Mouse (Mus musculus): ENCODE measurements at regions not wholly inside any gene's neighbourhood (a gene's known extent, or its start where the extent isn't known, plus 50 kb on each side); places are given as distances from the start of the nearest gene placed in this dataset.

GRCm38 (mm10) chr3:50888571-50889210 is 335.6 kb upstream of the Noct start:
- DNase-seq = no peak

GRCm38 (mm10) chr3:50890537-50890936 is 333.7 kb upstream of the Noct start:
- DNase-seq = no peak

DNA sequence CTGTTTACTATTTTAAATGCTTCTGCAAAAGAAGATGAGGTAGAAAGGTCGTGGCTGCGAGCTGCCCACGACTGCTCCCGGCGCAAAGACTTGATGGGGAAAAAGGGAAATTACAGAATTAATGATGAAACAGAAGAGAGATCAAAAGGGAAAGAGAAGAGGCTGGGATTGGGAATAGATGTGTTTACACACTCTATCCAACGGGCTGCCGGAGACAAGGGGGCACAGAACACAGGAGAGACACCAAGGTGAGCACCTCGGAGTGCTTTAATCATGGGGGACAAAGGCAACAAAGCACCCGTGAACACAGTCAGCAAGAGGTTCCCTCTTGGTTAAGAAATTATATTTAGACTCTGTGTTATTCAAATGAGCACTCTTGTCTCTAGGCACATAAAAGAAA is 326.1 kb upstream of the Noct start:
- no peak for DNase-seq

- DNase-seq = no peak
These were observed 324.4 kb upstream of the Noct start for GRCm38 (mm10) chr3:50899830-50900350.

- DNase-seq = no peak
These were observed 323.7 kb upstream of the Noct start for GRCm38 (mm10) chr3:50900566-50900965.

GRCm38 (mm10) chr3:50901321-50901720 is 322.9 kb upstream of the Noct start:
- DNase-seq = no peak

GRCm38 (mm10) chr3:50902933-50903332 is 321.3 kb upstream of the Noct start:
- no peak for DNase-seq

DNA sequence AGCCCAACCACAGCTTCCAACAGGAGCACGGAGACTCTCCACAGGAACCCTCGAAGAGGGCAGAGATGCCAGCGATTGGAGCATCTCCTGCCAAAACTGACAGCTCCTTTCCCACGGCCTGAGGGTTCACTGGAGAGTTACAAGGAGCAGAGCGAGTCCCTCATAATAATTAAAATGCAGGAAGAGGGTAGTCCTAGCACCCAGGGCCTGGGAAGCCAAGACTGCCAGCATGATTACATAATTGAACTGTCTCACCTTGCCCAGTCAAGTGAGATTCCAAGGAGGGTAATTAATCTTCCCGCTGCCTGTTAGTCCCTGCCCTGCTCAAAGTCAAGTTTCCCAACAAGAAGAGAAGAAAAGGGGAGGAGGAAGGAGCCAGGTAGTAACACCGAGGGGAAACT is 319.5 kb upstream of the Noct start:
- DNase-seq = no peak

GRCm38 (mm10) chr3:50905274-50905992 is 318.8 kb upstream of the Noct start:
- DNase-seq = peak; percentile 15

GRCm38 (mm10) chr3:50905993-50906831 is 318.0 kb upstream of the Noct start:
- peak; percentile 78 for DNase-seq

DNA sequence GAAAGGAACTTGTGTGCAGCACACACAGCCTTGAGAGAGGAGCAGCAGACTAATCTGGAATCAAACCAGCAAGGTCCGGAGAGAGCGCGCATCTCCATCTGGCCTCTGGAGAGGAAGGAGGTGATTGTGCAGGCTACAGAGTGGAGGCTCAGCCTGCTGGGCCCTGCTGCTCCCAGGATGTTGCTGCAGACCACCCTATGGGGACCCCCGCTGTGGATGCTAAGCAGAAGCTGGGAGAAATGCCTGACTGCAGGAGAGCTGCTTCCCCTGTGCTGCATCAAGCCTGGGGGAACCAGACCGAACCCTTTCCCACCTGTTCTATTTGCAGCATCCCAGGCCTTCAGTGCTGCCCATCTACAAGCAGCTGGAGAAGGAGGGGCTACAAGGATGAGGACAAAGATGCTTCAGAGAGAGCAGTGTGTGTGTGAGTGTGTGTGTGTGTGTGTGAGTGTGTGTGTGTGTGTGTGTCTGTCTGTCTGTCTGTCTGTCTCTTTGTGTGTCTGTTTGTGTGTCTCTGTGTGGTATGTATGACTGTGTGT is 311.2 kb upstream of the Noct start:
- no peak for DNase-seq

DNA sequence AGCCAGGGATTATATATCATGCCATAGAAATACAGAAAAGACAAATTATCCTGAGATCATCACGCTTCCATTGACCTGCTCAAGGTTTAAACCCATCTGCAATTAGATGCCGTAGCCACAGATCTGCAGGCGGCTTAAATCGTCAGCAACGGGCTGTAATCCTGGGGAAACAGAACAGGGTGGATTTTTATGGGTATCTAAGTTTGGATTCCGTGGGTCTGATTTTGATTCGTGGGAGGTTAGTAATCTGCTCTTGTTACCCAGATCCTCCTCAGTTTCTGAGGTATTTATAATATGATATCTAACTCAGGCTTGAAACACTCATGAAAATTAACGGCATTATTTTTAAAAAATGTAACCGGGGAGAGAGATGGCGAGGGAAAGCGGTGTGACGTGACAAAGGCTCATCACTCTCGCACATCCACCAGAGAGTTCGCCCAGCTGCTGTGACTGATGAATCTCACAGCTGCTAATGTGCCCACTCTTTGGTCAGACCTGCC is 309.3 kb upstream of the Noct start:
- no peak for DNase-seq

- no peak for DNase-seq
These were observed 307.9 kb upstream of the Noct start for GRCm38 (mm10) chr3:50916305-50916854.

GRCm38 (mm10) chr3:50922347-50922746 is 301.9 kb upstream of the Noct start:
- DNase-seq = no peak

DNA sequence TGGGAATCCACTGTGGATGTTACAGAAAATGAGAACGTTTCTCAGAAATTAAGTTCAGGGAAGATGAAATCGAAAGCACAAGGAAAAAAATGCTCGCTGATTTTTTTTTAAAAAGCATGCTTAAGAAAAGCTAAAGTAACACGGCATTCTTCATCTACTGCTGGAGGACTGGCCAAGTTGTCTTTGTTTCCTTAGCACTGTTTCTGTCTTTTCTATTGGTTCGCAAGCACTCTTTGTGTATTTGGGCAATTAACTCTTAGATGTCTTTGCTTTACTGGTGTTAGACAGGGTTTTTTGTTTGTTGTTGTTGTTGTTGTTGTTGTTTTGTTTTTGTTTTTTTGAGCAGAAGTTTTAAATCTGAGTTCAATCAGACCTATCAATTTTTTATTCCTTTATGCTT is 301.4 kb upstream of the Noct start:
- DNase-seq = no peak

GRCm38 (mm10) chr3:50923327-50923726 is 300.9 kb upstream of the Noct start:
- DNase-seq = no peak

- DNase-seq = no peak
These were observed 296.9 kb upstream of the Noct start for GRCm38 (mm10) chr3:50927318-50927717.

GRCm38 (mm10) chr3:50929013-50929412 is 295.2 kb upstream of the Noct start:
- DNase-seq = no peak

DNA sequence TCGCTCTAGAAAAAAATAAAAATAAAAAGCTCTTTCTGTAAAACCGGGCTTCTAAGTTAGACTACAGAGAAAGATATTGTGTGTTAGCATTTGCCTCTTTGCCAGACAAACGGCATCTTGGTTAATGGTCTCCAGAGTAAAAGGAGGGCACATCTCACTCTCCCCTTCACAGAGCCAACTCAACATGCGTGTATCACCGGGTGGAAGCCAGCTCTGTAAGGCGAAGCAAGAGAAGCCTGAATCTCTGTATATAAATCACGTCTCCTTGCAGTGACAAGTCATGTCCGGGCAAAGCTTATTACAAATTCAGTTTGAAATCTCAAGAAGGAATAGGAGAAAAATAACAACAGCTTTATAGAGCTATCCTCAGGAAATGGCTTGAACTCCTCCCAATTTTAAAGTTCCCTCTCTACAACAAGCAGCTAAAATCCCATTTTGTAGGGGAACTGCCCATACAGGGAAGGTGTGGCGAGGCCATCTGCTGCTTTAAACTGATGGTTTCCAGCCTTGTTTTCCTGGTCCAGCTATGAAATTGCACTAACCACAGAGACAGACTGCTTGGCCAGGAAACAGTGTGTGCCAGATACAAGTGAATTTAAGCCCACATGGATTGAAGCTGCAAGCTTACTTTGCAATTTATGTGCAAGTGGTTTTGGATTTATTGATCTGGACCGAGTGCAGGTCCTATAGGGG is 291.7 kb upstream of the Noct start:
- DNase-seq = no peak

GRCm38 (mm10) chr3:50933090-50933443 is 291.2 kb upstream of the Noct start:
- DNase-seq = no peak

GRCm38 (mm10) chr3:50939602-50940001 is 284.6 kb upstream of the Noct start:
- no peak for DNase-seq

DNA sequence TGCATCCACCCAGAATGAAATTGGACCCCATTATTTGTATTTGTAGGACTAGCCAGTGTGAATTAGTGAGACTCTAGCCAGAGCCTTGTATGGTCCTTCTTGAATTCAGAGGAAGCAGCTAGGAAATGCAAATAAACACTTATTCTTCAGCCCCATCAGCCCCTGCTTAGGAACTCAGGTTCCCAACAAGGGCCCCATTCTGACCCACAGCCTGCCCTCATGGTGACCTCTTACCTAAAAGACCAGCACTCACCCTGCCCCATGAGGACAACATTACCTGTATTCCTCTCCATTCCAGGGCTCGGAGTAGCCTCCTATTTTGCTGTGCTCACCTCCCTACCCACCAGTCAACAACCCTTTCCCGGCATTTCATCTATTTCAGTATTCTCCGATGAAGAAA is 283.6 kb upstream of the Noct start:
- DNase-seq = no peak

All from liver (tissue).